10 mouse cellular contexts compared by ENCODE assay signal in genomic region chr13:13237456-13237855, GRCm38 (mm10). TPM values are rescaled to one million over a fixed set of nuclear protein-coding genes. Genes with fewer than 3 reads are reported as not detected.
A peak's percentile ranks its signal among the peaks of the same experiment; 100 is the strongest.
DNase-seq lines count a peak whose midpoint lies in the region; ATAC-seq and TF ChIP-seq lines count a peak whose summit lies in the region.
"Not testable (repeated sequence)": the region's sequence is repeated elsewhere in the genome, so short reads cannot be mapped to it uniquely, and the experiment has no call there.
"Had no signal": no experiment of that assay in that cellular context is flagged by ENCODE, and none has a peak within 500 bp of the region (broad histone marks: within the 10 kb centered on the region; RNA-seq: fewer than 3 reads in every experiment).

No protein-coding gene starts in this region.

- H3K27me3 ChIP-seq in G1E (ENCODE audit: insufficient read depth, low read length); forebrain, embryonic 14.5 days (replicated peaks; ENCODE audit: control insufficient read depth, insufficient read depth, low read length); liver, postnatal 0 days (ENCODE audit: insufficient read depth, low read length): not testable (repeated sequence)

- DNase-seq in G1E (ENCODE audit: low spot score) = not testable (repeated sequence)
- DNase-seq in c-Kit-positive CD71-positive TER-119-positive erythroid progenitor cells, embryonic 14.5 days (ENCODE audit: low spot score) = peak; percentile 3
- peak; percentile 0 for DNase-seq in forebrain, embryonic 14.5 days (ENCODE audit: low spot score)
- DNase-seq in layer of hippocampus, adult 2 months (ENCODE audit: low spot score in 2 of 2) = peak; percentile 23 to 62
- peak; percentile 30 for DNase-seq in liver, postnatal 0 days
- DNase-seq in ovary, postnatal 14 days (ENCODE audit: low spot score) = peak; percentile 53
- DNase-seq in thymus, postnatal 25 days = peak; percentile 20

- TF ChIP-seq EP300 in liver, postnatal 0 days (IDR thresholded peaks at IDR 0.05; ENCODE audit: low read depth) = not testable (repeated sequence)

- not testable (repeated sequence) for H3K9me3 ChIP-seq in G1E (replicated peaks); forebrain, embryonic 14.5 days (replicated peaks; ENCODE audit: control insufficient read depth, low read length); liver, postnatal 0 days (ENCODE audit: low read length)

- H3K4me3 ChIP-seq in G1E (ENCODE audit: low read depth, low read length); forebrain, embryonic 14.5 days (ENCODE audit: low read depth, low read length); layer of hippocampus, adult 2 months; liver, postnatal 0 days (ENCODE audit: low read depth, low read length): not testable (repeated sequence)

- not testable (repeated sequence) for H3K9ac ChIP-seq in forebrain, embryonic 14.5 days (ENCODE audit: low read length); liver, postnatal 0 days (replicated peaks)

- not testable (repeated sequence) for H3K4me1 ChIP-seq in G1E (ENCODE audit: insufficient read depth, low read depth, low read length); forebrain, embryonic 14.5 days (ENCODE audit: control insufficient read depth, insufficient read depth, low read length); liver, postnatal 0 days (ENCODE audit: insufficient read depth)

- TF ChIP-seq CTCF in G1E (IDR thresholded peaks at IDR 0.05; ENCODE audit: low read depth, low read length) = not testable (repeated sequence)
- TF ChIP-seq CTCF in layer of hippocampus, adult 2 months (conservative IDR thresholded peaks at IDR 0.05) = peak; percentile 80
- TF ChIP-seq CTCF in liver, postnatal 0 days (IDR thresholded peaks at IDR 0.05; ENCODE audit: low read depth) = peak; percentile 61

- H3K4me2 ChIP-seq in forebrain, embryonic 14.5 days (ENCODE audit: low read length); liver, postnatal 0 days (ENCODE audit: low read depth, low read length): not testable (repeated sequence)

- H3K27ac ChIP-seq in forebrain, embryonic 14.5 days (ENCODE audit: low read depth, low read length); layer of hippocampus, adult 2 months; liver, postnatal 0 days (ENCODE audit: low read depth): not testable (repeated sequence)

- H3K36me3 ChIP-seq in G1E (replicated peaks); forebrain, embryonic 14.5 days (ENCODE audit: control insufficient read depth, insufficient read depth, low read length); liver, postnatal 0 days (replicated peaks; ENCODE audit: insufficient read depth, low read length): not testable (repeated sequence)

- 0% methylated on average over 1 of the region's 1 CpGs for WGBS in forebrain, embryonic 14.5 days
- WGBS in liver, postnatal 0 days (ENCODE audit: insufficient replicate concordance) = 0% methylated on average over 1 of the region's 1 CpGs

- ATAC-seq in G1E (ENCODE audit: extremely low read depth, insufficient number of reproducible peaks, low FRiP score, poor library complexity, severe bottlenecking) = peak; percentile 40
- ATAC-seq in forebrain, embryonic 14.5 days; liver, postnatal 0 days: not testable (repeated sequence)
- peak; percentile 57 to 71; a peak in 3 of 4 replicates for ATAC-seq in hematopoietic stem cell, adult 5-6 weeks (replicated peaks in 1 of 2; ENCODE audit: insufficient read depth in 1 of 2, low FRiP score in 2 of 2, low TSS enrichment in 1 of 2, low read depth in 1 of 2, poor library complexity in 2 of 2, severe bottlenecking in 2 of 2)

RNA-seq across cellular contexts. Expression of gene Prl2c5, which starts 54.9 kb away (rescaled TPM):
- not detected in 2 replicates for total RNA-seq in G1E (2014; fragmentation: Nextera tagmentation)
- total RNA-seq in G1E (2017) = not detected in 2 replicates
- not detected in 2 replicates for polyA plus RNA-seq in G1E (2012)
- polyA plus RNA-seq in forebrain, embryonic 14.5 days (2014; fragmentation: Nextera tagmentation; extraction: Ambion mirVana) = not detected in 2 replicates
- total RNA-seq in hematopoietic stem cell, adult 5-6 weeks (2017) = not detected in 2 replicates
- total RNA-seq in layer of hippocampus, adult 2 months (2021) = not detected
- polyA plus RNA-seq in liver, postnatal 0 days (2015; fragmentation: Nextera tagmentation; extraction: Ambion mirVana) = not detected in 2 replicates
- polyA plus RNA-seq: embryonic facial prominence, embryonic 15.5 days; kidney, embryonic 15.5 days had no signal
